Mouse (Mus musculus): Measurements from ENCODE around the gene Zfp423. TPM values are rescaled to one million over a fixed set of nuclear protein-coding genes. Genes with fewer than 3 reads are reported as not detected.

The Zfp423 gene
- total and polyA plus RNA-seq, 2 experiments from 2014 or later, result 1.9 to 7.9 TPM

GRCm38 (mm10) chr8:87823172-87823571, 136.2 kb downstream of the Zfp423 start:
- no peak overlapping the region for H3K9ac ChIP-seq (replicated peaks; ENCODE audit: low read depth, low read length)
- DNase-seq (ENCODE audit: low spot score) (no peak), ATAC-seq (ENCODE audit: insufficient read depth, low read depth) (no peak)

GRCm38 (mm10) chr8:87822690-87823089, 136.7 kb downstream of the Zfp423 start:
- Histone ChIP-seq H3K9me3 (replicated peaks; ENCODE audit: control insufficient read depth, low read length) (no peaks in the 10 kb centered on the region), H3K27ac (ENCODE audit: low read depth) (no peak overlapping the region), H3K9ac (replicated peaks; ENCODE audit: low read depth, low read length) (no peak overlapping the region), H3K4me1 (ENCODE audit: control insufficient read depth, insufficient read depth) (peaks cover 13% of the 10 kb centered on the region), H3K27me3 (ENCODE audit: control insufficient read depth, insufficient read depth, low read length) (no peaks in the 10 kb centered on the region), H3K36me3 (replicated peaks; ENCODE audit: control insufficient read depth, insufficient read depth, low read length) (no peaks in the 10 kb centered on the region), H3K4me3 (ENCODE audit: low read depth, low read length) (no peak overlapping the region), H3K4me2 (ENCODE audit: low read depth, low read length) (no peak overlapping the region)
- WGBS, result 33% methylated on average over 12 of the region's 12 CpGs
- ATAC-seq (ENCODE audit: insufficient read depth, low read depth) (no peak), DNase-seq (ENCODE audit: low spot score) (no peak)
- no peak for TF ChIP-seq EP300 (IDR thresholded peaks at IDR 0.05; ENCODE audit: low read depth)
- no peak for TF ChIP-seq CTCF (IDR thresholded peaks at IDR 0.05; ENCODE audit: low read depth)

More at GRCm38 (mm10) chr8:87823172-87823571, 136.2 kb downstream of the Zfp423 start:
- Histone ChIP-seq H3K4me3 (ENCODE audit: low read depth, low read length) (no peak overlapping the region), H3K9me3 (replicated peaks; ENCODE audit: control insufficient read depth, low read length) (no peaks in the 10 kb centered on the region), H3K4me2 (ENCODE audit: low read depth, low read length) (no peak overlapping the region), H3K27me3 (ENCODE audit: control insufficient read depth, insufficient read depth, low read length) (no peaks in the 10 kb centered on the region), H3K27ac (ENCODE audit: low read depth) (no peak overlapping the region), H3K4me1 (ENCODE audit: control insufficient read depth, insufficient read depth) (peaks cover 13% of the 10 kb centered on the region), H3K36me3 (replicated peaks; ENCODE audit: control insufficient read depth, insufficient read depth, low read length) (no peaks in the 10 kb centered on the region)
- TF ChIP-seq CTCF (IDR thresholded peaks at IDR 0.05; ENCODE audit: low read depth) (no peak), EP300 (IDR thresholded peaks at IDR 0.05; ENCODE audit: low read depth) (no peak)
- 26% methylated on average over 7 of the region's 7 CpGs for WGBS

GRCm38 (mm10) chr8:87822175-87822574, 137.2 kb downstream of the Zfp423 start:
- no peak for TF ChIP-seq CTCF (IDR thresholded peaks at IDR 0.05; ENCODE audit: low read depth)
- no peak for TF ChIP-seq EP300 (IDR thresholded peaks at IDR 0.05; ENCODE audit: low read depth)
- H3K4me3 ChIP-seq (ENCODE audit: low read depth, low read length), result no peak overlapping the region
- peaks cover 13% of the 10 kb centered on the region for H3K4me1 ChIP-seq (ENCODE audit: control insufficient read depth, insufficient read depth)
- no peak overlapping the region for H3K4me2 ChIP-seq (ENCODE audit: low read depth, low read length)
- H3K9me3 ChIP-seq (replicated peaks; ENCODE audit: control insufficient read depth, low read length), result no peaks in the 10 kb centered on the region
- 31% methylated on average over 11 of the region's 11 CpGs for WGBS
- H3K27ac ChIP-seq (ENCODE audit: low read depth), result no peak overlapping the region
- no peaks in the 10 kb centered on the region for H3K36me3 ChIP-seq (replicated peaks; ENCODE audit: control insufficient read depth, insufficient read depth, low read length)
- H3K9ac ChIP-seq (replicated peaks; ENCODE audit: low read depth, low read length), result no peak overlapping the region
- DNase-seq (ENCODE audit: low spot score), result no peak
- H3K27me3 ChIP-seq (ENCODE audit: control insufficient read depth, insufficient read depth, low read length), result no peaks in the 10 kb centered on the region
- peak; percentile 39; the same call in 1 of the 2 replicates for ATAC-seq (ENCODE audit: insufficient read depth, low read depth)

- Histone ChIP-seq H3K9ac (replicated peaks; ENCODE audit: low read depth, low read length) (no peak overlapping the region), H3K9me3 (replicated peaks; ENCODE audit: control insufficient read depth, low read length) (no peaks in the 10 kb centered on the region), H3K4me1 (ENCODE audit: control insufficient read depth, insufficient read depth) (peaks cover 13% of the 10 kb centered on the region), H3K4me2 (ENCODE audit: low read depth, low read length) (no peak overlapping the region), H3K27me3 (ENCODE audit: control insufficient read depth, insufficient read depth, low read length) (no peaks in the 10 kb centered on the region), H3K36me3 (replicated peaks; ENCODE audit: control insufficient read depth, insufficient read depth, low read length) (no peaks in the 10 kb centered on the region), H3K4me3 (ENCODE audit: low read depth, low read length) (no peak overlapping the region), H3K27ac (ENCODE audit: low read depth) (no peak overlapping the region)
- TF ChIP-seq EP300 (IDR thresholded peaks at IDR 0.05; ENCODE audit: low read depth) (no peak), CTCF (IDR thresholded peaks at IDR 0.05; ENCODE audit: low read depth) (no peak)
- 81% methylated on average over 2 of the region's 2 CpGs for WGBS
- ATAC-seq (ENCODE audit: insufficient read depth, low read depth), result no peak
- DNase-seq (ENCODE audit: low spot score), result no peak
These were observed 137.7 kb downstream of the Zfp423 start for GRCm38 (mm10) chr8:87821655-87822054.

- 79% methylated on average over 3 of the region's 3 CpGs for WGBS
- DNase-seq (ENCODE audit: low spot score) (no peak), ATAC-seq (ENCODE audit: insufficient read depth, low read depth) (no peak)
- TF ChIP-seq CTCF (IDR thresholded peaks at IDR 0.05; ENCODE audit: low read depth) (no peak), EP300 (IDR thresholded peaks at IDR 0.05; ENCODE audit: low read depth) (no peak)
- H3K27ac ChIP-seq (ENCODE audit: low read depth), result no peak overlapping the region
- no peak overlapping the region for H3K9ac ChIP-seq (replicated peaks; ENCODE audit: low read depth, low read length)
- no peaks in the 10 kb centered on the region for H3K27me3 ChIP-seq (ENCODE audit: control insufficient read depth, insufficient read depth, low read length)
- no peak overlapping the region for H3K4me2 ChIP-seq (ENCODE audit: low read depth, low read length)
- H3K36me3 ChIP-seq (replicated peaks; ENCODE audit: control insufficient read depth, insufficient read depth, low read length), result no peaks in the 10 kb centered on the region
- H3K9me3 ChIP-seq (replicated peaks; ENCODE audit: control insufficient read depth, low read length), result no peaks in the 10 kb centered on the region
- peaks cover 13% of the 10 kb centered on the region for H3K4me1 ChIP-seq (ENCODE audit: control insufficient read depth, insufficient read depth)
- H3K4me3 ChIP-seq (ENCODE audit: low read depth, low read length), result no peak overlapping the region
These were observed 140.1 kb downstream of the Zfp423 start for GRCm38 (mm10) chr8:87819263-87819662.

- Histone ChIP-seq H3K27me3 (ENCODE audit: control insufficient read depth, insufficient read depth, low read length) (no peaks in the 10 kb centered on the region), H3K4me2 (ENCODE audit: low read depth, low read length) (no peak overlapping the region), H3K4me1 (ENCODE audit: control insufficient read depth, insufficient read depth) (peaks cover 13% of the 10 kb centered on the region), H3K36me3 (replicated peaks; ENCODE audit: control insufficient read depth, insufficient read depth, low read length) (no peaks in the 10 kb centered on the region), H3K4me3 (ENCODE audit: low read depth, low read length) (no peak overlapping the region), H3K9me3 (replicated peaks; ENCODE audit: control insufficient read depth, low read length) (no peaks in the 10 kb centered on the region), H3K9ac (replicated peaks; ENCODE audit: low read depth, low read length) (no peak overlapping the region), H3K27ac (ENCODE audit: low read depth) (no peak overlapping the region)
- ATAC-seq (ENCODE audit: insufficient read depth, low read depth) (no peak), DNase-seq (ENCODE audit: low spot score) (no peak)
- TF ChIP-seq EP300 (IDR thresholded peaks at IDR 0.05; ENCODE audit: low read depth), result no peak
- no peak for TF ChIP-seq CTCF (IDR thresholded peaks at IDR 0.05; ENCODE audit: low read depth)
- WGBS, result 92% methylated on average over 7 of the region's 7 CpGs
These were observed 140.9 kb downstream of the Zfp423 start for GRCm38 (mm10) chr8:87818506-87818905.

Measured in heart, postnatal 0 days (tissue).